Mouse (Mus musculus) ES-E14 (cell line): Measurements from ENCODE around the gene Fam198a. TPM values are rescaled to one million over a fixed set of nuclear protein-coding genes. Genes with fewer than 3 reads are reported as not detected.

Experiments
- DNase-seq: peaks from one replicate; pipeline ENCODE4 v3.0.0-alpha.2; 2013; ENCODE audit warnings: low read depth, low spot score
- H3K27ac ChIP-seq: 2 replicates; pipeline ENCODE4 v1.5.1; 2012; ENCODE audit warnings: low read depth, mild to moderate bottlenecking, low read length, moderate library complexity, mixed read lengths; ENCODE audit not compliant: poor library complexity, insufficient read depth, severe bottlenecking
- H3K36me3 ChIP-seq: 2 replicates; pipeline ENCODE4 v1.6.1; 2012; ENCODE audit warnings: mild to moderate bottlenecking, low read length, moderate library complexity, mixed read lengths; ENCODE audit not compliant: control insufficient read depth, poor library complexity, insufficient read depth, severe bottlenecking
- H3K4me1 ChIP-seq, 2 experiments: fragments of 150-350 bp in 1 of 2; sonication (generic) in 1 of 2; 2 replicates each; pipeline ENCODE4 v1.6.1; 2012; ENCODE audit warnings: low read length in 2 of 2, mild to moderate bottlenecking in 1 of 2, mixed read lengths in 1 of 2; ENCODE audit not compliant: control insufficient read depth in 2 of 2, insufficient read depth in 2 of 2, poor library complexity in 1 of 2
- H3K4me3 ChIP-seq, 2 experiments: fragments of 150-350 bp in 1 of 2; sonication (generic) in 1 of 2; 2 replicates each; pipeline ENCODE4 v1.5.1; 2012; ENCODE audit warnings: low read length in 2 of 2, low read depth in 1 of 2, mild to moderate bottlenecking in 1 of 2, mixed read lengths in 1 of 2; ENCODE audit not compliant: insufficient read depth in 1 of 2, poor library complexity in 1 of 2, severe bottlenecking in 1 of 2
- H3K9ac ChIP-seq: 2 replicates; pipeline ENCODE4 v1.6.1; 2012; ENCODE audit warnings: low read depth, mild to moderate bottlenecking, low read length, mixed read lengths; ENCODE audit not compliant: poor library complexity, insufficient read depth, severe bottlenecking
- H3K9me3 ChIP-seq: fragments of 150-350 bp; sonication (generic); 2 replicates; pipeline ENCODE4 v1.6.1; 2012; ENCODE audit warnings: low read depth, mild to moderate bottlenecking, low read length; ENCODE audit not compliant: control insufficient read depth, insufficient read depth
- CHD2 ChIP-seq: IDR thresholded peaks from 2 replicates; pipeline ENCODE4 v1.6.1; 2014; ENCODE audit warnings: mild to moderate bottlenecking, low read depth, low read length, inconsistent platforms
- HCFC1 ChIP-seq: IDR thresholded peaks from 2 replicates; pipeline ENCODE4 v1.6.1; 2012; ENCODE audit warnings: low read length, inconsistent platforms, borderline replicate concordance; ENCODE audit not compliant: insufficient read depth
- MAFK ChIP-seq: IDR thresholded peaks from 2 replicates; pipeline ENCODE4 v1.6.1; 2014; ENCODE audit warnings: mild to moderate bottlenecking, low read depth, low read length, inconsistent platforms; ENCODE audit not compliant: insufficient read depth
- ZC3H11A ChIP-seq: IDR thresholded peaks from 2 replicates; pipeline ENCODE4 v1.6.1; 2012; ENCODE audit warnings: low read depth, mild to moderate bottlenecking, inconsistent platforms, low read length, borderline replicate concordance
- ZNF384 ChIP-seq: IDR thresholded peaks from 2 replicates; pipeline ENCODE4 v1.6.1; 2012; ENCODE audit warnings: low read depth, low read length, inconsistent platforms
- in situ Hi-C, 2 experiments: fragments of 600-800 bp; cut with MboI; formaldehyde crosslinking; loops; one replicate each; pipeline ENCODE4 v1.15.1; 2025; ENCODE audit warnings: low sequenced_read_pairs in 2 of 2, inconsistent platforms in 1 of 2; ENCODE audit not compliant: unreplicated experiment in 2 of 2
- total RNA-seq: library from RNA; depleted of rRNA; stranded (reverse); fragments of 300-350 nt; gene quantifications from 2 replicates; pipeline ENCODE4 v1.2.3, GENCODE M21; 2012

The Fam198a gene
- total RNA-seq, 1 experiment: 0.36 TPM

DNA sequence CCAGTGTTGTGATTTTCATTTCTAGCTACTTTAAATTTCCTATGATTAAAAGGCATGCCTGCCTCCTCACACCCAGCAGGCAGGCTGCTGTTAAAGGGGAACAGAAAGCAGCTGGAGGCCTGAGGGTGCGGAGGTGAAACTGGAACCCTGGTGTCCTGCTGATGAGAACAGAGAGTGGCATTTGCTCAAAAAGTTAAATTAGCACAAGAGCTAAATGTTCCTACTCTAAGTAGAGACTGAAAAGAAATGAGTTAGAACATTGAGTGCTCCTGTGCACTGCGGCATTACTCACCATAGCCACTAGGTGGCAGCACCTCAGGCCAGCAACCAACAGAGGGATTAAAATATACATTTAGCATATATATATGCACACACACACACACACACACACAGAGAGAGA lies 22.3 kb upstream of the Fam198a start:
- no peak for DNase-seq
- H3K4me3 ChIP-seq: no peak overlapping the region
- no peak overlapping the region for H3K9ac ChIP-seq
- TF ChIP-seq MAFK (no peak), CHD2 (no peak), HCFC1 (no peak), ZNF384 (no peak)
- H3K36me3 ChIP-seq: no peaks in the 10 kb centered on the region
- in situ Hi-C loops: no loop called here
- H3K27ac ChIP-seq: no peak overlapping the region
- H3K4me1 ChIP-seq: no peaks in the 10 kb centered on the region
- no peaks in the 10 kb centered on the region for H3K9me3 ChIP-seq

- Histone ChIP-seq H3K4me1 (no peaks in the 10 kb centered on the region), H3K9me3 (no peaks in the 10 kb centered on the region), H3K4me3 (no peak overlapping the region), H3K27ac (no peak overlapping the region), H3K9ac (no peak overlapping the region), H3K36me3 (no peaks in the 10 kb centered on the region)
- TF ChIP-seq CHD2 (no peak), HCFC1 (no peak), ZNF384 (no peak), ZC3H11A (no peak), MAFK (no peak)
- DNase-seq: no peak
- in situ Hi-C loops: no loop called here
Observed at GRCm38 (mm10) chr9:121934856-121935255, 15.9 kb upstream of the Fam198a start.

GRCm38 (mm10) chr9:121936952-121937351 lies 13.8 kb upstream of the Fam198a start:
- Histone ChIP-seq H3K36me3 (no peaks in the 10 kb centered on the region), H3K9me3 (no peaks in the 10 kb centered on the region), H3K4me3 (peak overlapping the region in 1 of 2 experiments; percentile 3; a peak in 1 of 4 replicates), H3K9ac (no peak overlapping the region), H3K4me1 (no peaks in the 10 kb centered on the region), H3K27ac (no peak overlapping the region)
- 0 out of 2 replicates have a peak, but pooled peaks have one; percentile 42 for TF ChIP-seq CHD2
- TF ChIP-seq MAFK: no peak
- in situ Hi-C loops: no loop called here
- DNase-seq: no peak

GRCm38 (mm10) chr9:121937451-121937864 lies 13.3 kb upstream of the Fam198a start:
- Histone ChIP-seq H3K9ac (no peak overlapping the region), H3K4me3 (no peak overlapping the region), H3K36me3 (no peaks in the 10 kb centered on the region), H3K4me1 (no peaks in the 10 kb centered on the region), H3K9me3 (no peaks in the 10 kb centered on the region), H3K27ac (no peak overlapping the region)
- no peak for TF ChIP-seq ZNF384
- no peak for TF ChIP-seq ZC3H11A
- no peak for TF ChIP-seq HCFC1
- no peak for TF ChIP-seq CHD2
- no peak for TF ChIP-seq MAFK
- in situ Hi-C loops: no loop called here
- DNase-seq: no peak

DNA sequence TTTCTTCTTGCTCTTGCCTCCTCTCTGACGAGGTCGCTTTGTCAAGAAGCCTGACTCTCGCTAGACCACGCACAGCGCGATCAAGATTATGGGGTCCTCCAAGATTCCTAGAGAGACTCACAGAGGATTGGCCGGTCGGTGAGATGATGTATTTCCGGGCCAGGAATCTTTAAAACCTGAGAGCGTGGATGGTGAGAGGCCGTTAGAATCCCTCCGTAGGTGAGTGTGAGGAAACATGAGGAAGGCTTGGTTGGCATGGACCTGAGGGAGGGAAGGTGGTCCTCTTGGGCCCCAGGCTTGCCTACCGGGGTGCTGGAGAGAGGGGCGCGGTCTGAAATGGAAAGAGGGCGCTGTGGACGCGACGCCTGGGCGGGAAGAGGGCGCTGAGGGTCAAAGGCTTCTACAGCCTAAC lies 12.8 kb upstream of the Fam198a start:
- Histone ChIP-seq H3K27ac (no peak overlapping the region), H3K9me3 (no peaks in the 10 kb centered on the region), H3K4me1 (no peaks in the 10 kb centered on the region), H3K36me3 (no peaks in the 10 kb centered on the region), H3K4me3 (peak overlapping the region in 1 of 2 experiments; percentile 34; a peak in 2 of 4 replicates), H3K9ac (no peak overlapping the region)
- TF ChIP-seq ZNF384: no peak
- no peak for DNase-seq
- in situ Hi-C loops: no loop called here
